Mouse (Mus musculus) spleen, adult 18-20 months (tissue): ENCODE results near the gene Fam117b.

Experiments
- DNase-seq, 2 experiments: peaks; one replicate each; pipeline ENCODE4 v3.0.0; 2022; ENCODE audit warnings: mixed read lengths in 2 of 2

The Fam117b gene

GRCm38 (mm10) chr1:59912413-59913157 lies at the start of gene Fam117b:
Gene Fam117b (plus strand): TSS chr1:59913006.
- DNase-seq = peak; percentile 96 to 98

GRCm38 (mm10) chr1:59868041-59868440 lies 44.8 kb upstream of the Fam117b start:
- DNase-seq = no peak

- no peak for DNase-seq
Measured at GRCm38 (mm10) chr1:59874023-59874422, 38.8 kb upstream of the Fam117b start.

GRCm38 (mm10) chr1:59878098-59878497 lies 34.7 kb upstream of the Fam117b start:
- no peak for DNase-seq

GRCm38 (mm10) chr1:59883349-59884134 lies 29.3 kb upstream of the Fam117b start:
- peak; percentile 57 to 84 for DNase-seq

GRCm38 (mm10) chr1:59886899-59887298 lies 25.9 kb upstream of the Fam117b start:
- no peak for DNase-seq

GRCm38 (mm10) chr1:59888018-59888417 lies 24.8 kb upstream of the Fam117b start:
- DNase-seq = no peak

GRCm38 (mm10) chr1:59891185-59891584 lies 21.6 kb upstream of the Fam117b start:
- DNase-seq = no peak

- no peak for DNase-seq
Measured at GRCm38 (mm10) chr1:59892777-59893176, 20.0 kb upstream of the Fam117b start.

GRCm38 (mm10) chr1:59894025-59894424 lies 18.8 kb upstream of the Fam117b start:
- no peak for DNase-seq

- DNase-seq = peak; percentile 11 to 37
Measured at GRCm38 (mm10) chr1:59895456-59895855, 17.4 kb upstream of the Fam117b start.

GRCm38 (mm10) chr1:59897147-59897798 lies 15.5 kb upstream of the Fam117b start:
- DNase-seq = no peak

- no peak for DNase-seq
Measured at GRCm38 (mm10) chr1:59899679-59900078, 13.1 kb upstream of the Fam117b start.

GRCm38 (mm10) chr1:59901082-59901876 lies 11.5 kb upstream of the Fam117b start:
- no peak for DNase-seq

GRCm38 (mm10) chr1:59902634-59903033 lies 10.2 kb upstream of the Fam117b start:
- DNase-seq = no peak

- DNase-seq = no peak
Measured at GRCm38 (mm10) chr1:59904630-59905295, 8.0 kb upstream of the Fam117b start.

- no peak for DNase-seq
Measured at GRCm38 (mm10) chr1:59905916-59906315, 6.9 kb upstream of the Fam117b start.

- no peak for DNase-seq
Measured at GRCm38 (mm10) chr1:59906819-59907521, 5.8 kb upstream of the Fam117b start.

- no peak for DNase-seq
Measured at GRCm38 (mm10) chr1:59907700-59908099, 5.1 kb upstream of the Fam117b start.

GRCm38 (mm10) chr1:59910941-59911340 lies 1.9 kb upstream of the Fam117b start:
- DNase-seq = no peak

GRCm38 (mm10) chr1:59913195-59913868 lies 526 bp downstream of the Fam117b start:
- DNase-seq = peak; percentile 47 to 61
